Mouse (Mus musculus) forebrain, embryonic 14.5 days (tissue): ENCODE measurements around the gene 4930558C23Rik. TPM values are rescaled to one million over a fixed set of nuclear protein-coding genes. Genes with fewer than 3 reads are reported as not detected.
"Not testable (repeated sequence)": the region's sequence is repeated elsewhere in the genome, so short reads cannot be mapped to it uniquely, and the experiment has no call there.

Experiments used
- ATAC-seq: fragments of 200-750 bp; cut with Nextera tagmentation; 2 replicates; pipeline ENCODE4 v1.8.0; 2017; ENCODE audit warnings: mild to moderate bottlenecking, moderate library complexity
- DNase-seq: peaks from one replicate; pipeline ENCODE4 v3.0.0-alpha.2; 2015; ENCODE audit warnings: low spot score
- H3K27ac ChIP-seq: fragments of 300-500 bp; sonication (generic); 2 replicates; pipeline ENCODE4 v1.5.1; 2014; ENCODE audit warnings: low read depth, mild to moderate bottlenecking, control low read depth, low read length, moderate library complexity
- H3K27me3 ChIP-seq: fragments of 300-500 bp; sonication (generic); replicated peaks from 2 replicates; pipeline ENCODE4 v1.6.1; 2014; ENCODE audit warnings: low read length, control low read depth, mixed read lengths; ENCODE audit not compliant: control insufficient read depth, insufficient read depth
- H3K36me3 ChIP-seq: fragments of 300-500 bp; sonication (generic); 2 replicates; pipeline ENCODE4 v1.6.1; 2014; ENCODE audit warnings: low read length, control low read depth; ENCODE audit not compliant: control insufficient read depth, insufficient read depth
- H3K4me1 ChIP-seq: fragments of 300-500 bp; sonication (generic); 2 replicates; pipeline ENCODE4 v1.6.1; 2014; ENCODE audit warnings: antibody characterized with exemption, low read length, control low read depth; ENCODE audit not compliant: control insufficient read depth, insufficient read depth
- H3K4me2 ChIP-seq: fragments of 300-500 bp; sonication (generic); 2 replicates; pipeline ENCODE4 v1.6.1; 2014; ENCODE audit warnings: mild to moderate bottlenecking, control low read depth, low read length
- H3K4me3 ChIP-seq: fragments of 300-500 bp; sonication (generic); 2 replicates; pipeline ENCODE4 v1.5.1; 2014; ENCODE audit warnings: low read depth, low read length, control low read depth
- H3K9ac ChIP-seq: fragments of 300-500 bp; sonication (generic); 2 replicates; pipeline ENCODE4 v1.6.1; 2014; ENCODE audit warnings: mild to moderate bottlenecking, low read length, control low read depth, moderate library complexity
- H3K9me3 ChIP-seq: fragments of 300-500 bp; sonication (generic); replicated peaks from 2 replicates; pipeline ENCODE4 v1.6.1; 2016; ENCODE audit warnings: low read length, control low read depth, mixed read lengths; ENCODE audit not compliant: control insufficient read depth
- WGBS: fragments of 180-500 bp; shearing (Covaris S2); extraction: QIAGEN DNeasy Blood & Tissue Kit; methylation state at CpG from one replicate; pipeline ENCODE4 v1.1.7; 2014; 5-methylcytosine and 5-hydroxymethylcytosine counted together
- polyA plus RNA-seq: library from polyadenylated mRNA; unstranded; fragments of >200 nt; fragmentation: Nextera tagmentation; extraction: Ambion mirVana; gene quantifications from 2 replicates; pipeline ENCODE4 v1.2.1, GENCODE M21; 2014

The 4930558C23Rik gene
- polyA plus RNA-seq, 1 experiment from 2014 or later, result not detected

- Histone ChIP-seq H3K36me3 (peaks cover 11% of the 10 kb centered on the region), H3K27ac (peak within 1 kb of the TSS; percentile 79), H3K4me3 (peak within 1 kb of the TSS; percentile 84), H3K4me2 (peak within 1 kb of the TSS; percentile 81), H3K9me3 (no peaks in the 10 kb centered on the region), H3K9ac (peak within 1 kb of the TSS; percentile 85), H3K4me1 (peaks cover 8% of the 10 kb centered on the region; the same call in 1 of the 2 replicates), H3K27me3 (no peaks in the 10 kb centered on the region)
- WGBS, result under 1% methylated on average over 47 of the region's 47 CpGs
- ATAC-seq, result peak; percentile 99
- peak; percentile 96 for DNase-seq
Observed at GRCm38 (mm10) chr3:95434136-95434982, 31.7 kb upstream of the 4930558C23Rik start, which contains the start of gene Arnt. Gene Arnt (plus strand): TSS chr3:95434388.

- H3K27me3 ChIP-seq, result no peaks in the 10 kb centered on the region
- no peaks in the 10 kb centered on the region for H3K9me3 ChIP-seq
- H3K4me2 ChIP-seq, result peak overlapping the region; percentile 81
- DNase-seq (no peak), ATAC-seq (no peak)
- H3K36me3 ChIP-seq, result peaks cover 11% of the 10 kb centered on the region
- peaks cover 8% of the 10 kb centered on the region; the same call in 1 of the 2 replicates for H3K4me1 ChIP-seq
- WGBS, result 71% methylated on average over 10 of the region's 10 CpGs
- no peak overlapping the region for H3K27ac ChIP-seq
- H3K9ac ChIP-seq, result no peak overlapping the region
- peak overlapping the region; percentile 84 for H3K4me3 ChIP-seq
Observed at GRCm38 (mm10) chr3:95433301-95433915, 30.8 kb upstream of the 4930558C23Rik start.

GRCm38 (mm10) chr3:95428423-95428822 lies 25.8 kb upstream of the 4930558C23Rik start:
- not testable (repeated sequence) for ATAC-seq, H3K4me1 ChIP-seq, DNase-seq, H3K4me2 ChIP-seq, H3K36me3 ChIP-seq, H3K9me3 ChIP-seq, H3K27ac ChIP-seq, H3K27me3 ChIP-seq, H3K4me3 ChIP-seq, H3K9ac ChIP-seq
- WGBS, result 52% methylated on average over 3 of the region's 11 CpGs

- not testable (repeated sequence) for DNase-seq, H3K9me3 ChIP-seq, H3K4me1 ChIP-seq, H3K36me3 ChIP-seq, H3K27ac ChIP-seq, H3K27me3 ChIP-seq
- Histone ChIP-seq H3K9ac (0 out of 2 replicates have a peak overlapping the region, but pooled peaks have one; percentile 40), H3K4me2 (peak overlapping the region; percentile 36), H3K4me3 (peak overlapping the region; percentile 19)
- 24% methylated on average over 14 of the region's 21 CpGs for WGBS
- peak; percentile 18; the same call in 1 of the 2 replicates for ATAC-seq
Observed at GRCm38 (mm10) chr3:95427891-95428238, 25.2 kb upstream of the 4930558C23Rik start.

- 0 out of 2 replicates have a peak overlapping the region, but pooled peaks have one; percentile 40 for H3K9ac ChIP-seq
- peak overlapping the region; percentile 19 for H3K4me3 ChIP-seq
- peak; percentile 77 for ATAC-seq
- DNase-seq, H3K27ac ChIP-seq, H3K4me1 ChIP-seq, H3K27me3 ChIP-seq, H3K36me3 ChIP-seq, H3K9me3 ChIP-seq: not testable (repeated sequence)
- 46% methylated on average over 8 of the region's 33 CpGs for WGBS
- peak overlapping the region; percentile 36 for H3K4me2 ChIP-seq
Observed at GRCm38 (mm10) chr3:95427117-95427890, 24.7 kb upstream of the 4930558C23Rik start.

- H3K27ac ChIP-seq, H3K9me3 ChIP-seq, H3K4me1 ChIP-seq, H3K27me3 ChIP-seq, DNase-seq, ATAC-seq, H3K36me3 ChIP-seq, H3K4me3 ChIP-seq, H3K4me2 ChIP-seq, H3K9ac ChIP-seq: not testable (repeated sequence)
- 80% methylated on average over 5 of the region's 5 CpGs for WGBS
Observed at GRCm38 (mm10) chr3:95426476-95426875, 23.8 kb upstream of the 4930558C23Rik start.

GRCm38 (mm10) chr3:95417866-95418265 lies 15.2 kb upstream of the 4930558C23Rik start:
- Histone ChIP-seq H3K36me3 (no peaks in the 10 kb centered on the region), H3K9me3 (no peaks in the 10 kb centered on the region), H3K9ac (no peak overlapping the region), H3K4me3 (no peak overlapping the region), H3K4me1 (no peaks in the 10 kb centered on the region), H3K27ac (no peak overlapping the region), H3K27me3 (no peaks in the 10 kb centered on the region), H3K4me2 (no peak overlapping the region)
- 90% methylated on average over 6 of the region's 6 CpGs for WGBS
- no peak for ATAC-seq
- DNase-seq, result no peak

- Histone ChIP-seq H3K4me2 (no peak overlapping the region), H3K27ac (no peak overlapping the region), H3K9ac (no peak overlapping the region), H3K4me1 (no peaks in the 10 kb centered on the region), H3K27me3 (no peaks in the 10 kb centered on the region), H3K4me3 (no peak overlapping the region), H3K36me3 (no peaks in the 10 kb centered on the region), H3K9me3 (no peaks in the 10 kb centered on the region)
- no peak for DNase-seq
- ATAC-seq, result no peak
- WGBS, result 89% methylated on average over 1 of the region's 1 CpGs
Observed at GRCm38 (mm10) chr3:95412268-95412667, 9.6 kb upstream of the 4930558C23Rik start.
